Mouse (Mus musculus) heart, adult 2 months (tissue): ENCODE data around the gene Trpm3. TPM values are rescaled to one million over a fixed set of nuclear protein-coding genes. Genes with fewer than 3 reads are reported as not detected.
A peak's percentile ranks its signal among the peaks of the same experiment; 100 is the strongest.

Source experiments
- DNase-seq, 2 experiments: peaks; one replicate each; pipeline ENCODE4 v3.0.0; 2021
- H3K27ac ChIP-seq: fragments of 200-600 bp; 2 replicates; pipeline ENCODE4 v1.8.1; 2022
- H3K27me3 ChIP-seq: fragments of 200-500 bp; 2 replicates; pipeline ENCODE4 v1.6.1; 2012; ENCODE audit warnings: mild to moderate bottlenecking, low read length, inconsistent platforms, mixed read lengths; ENCODE audit not compliant: control insufficient read depth, insufficient read depth
- H3K36me3 ChIP-seq: fragments of 200-500 bp; 2 replicates; pipeline ENCODE4 v1.6.1; 2012; ENCODE audit warnings: low read length, inconsistent platforms; ENCODE audit not compliant: control insufficient read depth, insufficient read depth
- H3K4me1 ChIP-seq: fragments of 200-500 bp; 2 replicates; pipeline ENCODE4 v1.6.1; 2011; ENCODE audit warnings: low read length; ENCODE audit not compliant: control insufficient read depth, insufficient read depth
- H3K4me3 ChIP-seq: fragments of 200-600 bp; 2 replicates; pipeline ENCODE4 v1.8.1; 2022
- H3K79me2 ChIP-seq: fragments of 200-500 bp; replicated peaks from 2 replicates; pipeline ENCODE4 v1.6.1; 2012; ENCODE audit warnings: mild to moderate bottlenecking, inconsistent platforms, low read length, moderate library complexity, mixed read lengths; ENCODE audit not compliant: control insufficient read depth, insufficient read depth
- H3K9ac ChIP-seq: fragments of 200-500 bp; 2 replicates; pipeline ENCODE4 v1.6.1; 2012; ENCODE audit warnings: low read depth, mild to moderate bottlenecking, control low read depth, inconsistent platforms, low read length, mixed read lengths
- CTCF ChIP-seq: fragments of 200-600 bp; IDR thresholded peaks from 2 replicates; pipeline ENCODE4 v1.8.1; 2022; ENCODE audit warnings: antibody characterized with exemption, mild to moderate bottlenecking, moderate library complexity
- EP300 ChIP-seq: fragments of 200-500 bp; IDR thresholded peaks from 2 replicates; pipeline ENCODE4 v1.6.1; 2011; ENCODE audit warnings: low read depth, low read length, control low read depth; ENCODE audit not compliant: insufficient read depth
- POLR2A ChIP-seq: fragments of 200-500 bp; IDR thresholded peaks from 2 replicates; pipeline ENCODE4 v1.6.1; 2011; ENCODE audit warnings: mild to moderate bottlenecking, low read depth, low read length, control low read depth; ENCODE audit not compliant: insufficient read depth
- WGBS: fragments of 180-500 bp; shearing (Covaris S2); methylation state at CpG from one replicate; pipeline ENCODE4 v1.1.7; 2018; 5-methylcytosine and 5-hydroxymethylcytosine counted together
- intact Hi-C: fragments of 180-260 bp; cut with DNase I; formaldehyde crosslinking; loops from one replicate; pipeline ENCODE4 v1.15.1; 2025
- polyA plus RNA-seq: library from polyadenylated mRNA; depleted of rRNA; stranded (reverse); fragments of >200 nt; gene quantifications from 2 replicates; pipeline ENCODE4 v1.2.3, GENCODE M21; 2012
- total RNA-seq, 2 experiments: library from RNA; stranded (reverse); gene quantifications; 2 replicates each; pipeline ENCODE4 v1.2.3; 2021

Trpm3 gene
- total and polyA plus RNA-seq, 3 experiments: 0.51 to 1.1 (median 0.81) TPM

DNA sequence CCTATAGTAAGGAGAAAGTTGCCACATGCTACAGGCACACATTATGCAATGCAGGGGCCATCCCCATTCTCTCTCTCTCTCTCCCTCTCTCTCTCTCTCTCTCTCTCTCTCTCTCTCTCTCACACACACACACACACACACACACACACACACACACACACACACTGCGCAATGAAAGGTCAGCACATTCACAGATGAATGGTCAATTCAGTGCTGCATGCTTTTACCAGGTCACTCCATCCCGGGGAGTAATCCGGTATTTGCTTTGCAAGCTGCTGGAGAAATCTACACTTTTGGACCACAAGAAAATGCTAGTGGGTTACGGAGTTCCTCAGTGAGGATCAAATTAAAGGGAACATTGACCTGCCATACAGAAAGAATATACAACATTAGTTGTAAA lies 537.4 kb downstream of the Trpm3 start:
- intact Hi-C loops: no loop called here
- Histone ChIP-seq H3K9ac (no peak overlapping the region), H3K27ac (no peak overlapping the region), H3K79me2 (no peaks in the 10 kb centered on the region), H3K36me3 (no peaks in the 10 kb centered on the region), H3K4me1 (no peaks in the 10 kb centered on the region), H3K4me3 (no peak overlapping the region), H3K27me3 (no peaks in the 10 kb centered on the region)
- no peak for TF ChIP-seq CTCF
- TF ChIP-seq POLR2A: no peak
- no peak for TF ChIP-seq EP300
- DNase-seq: no peak
- 83% methylated on average over 4 of the region's 4 CpGs for WGBS

DNA sequence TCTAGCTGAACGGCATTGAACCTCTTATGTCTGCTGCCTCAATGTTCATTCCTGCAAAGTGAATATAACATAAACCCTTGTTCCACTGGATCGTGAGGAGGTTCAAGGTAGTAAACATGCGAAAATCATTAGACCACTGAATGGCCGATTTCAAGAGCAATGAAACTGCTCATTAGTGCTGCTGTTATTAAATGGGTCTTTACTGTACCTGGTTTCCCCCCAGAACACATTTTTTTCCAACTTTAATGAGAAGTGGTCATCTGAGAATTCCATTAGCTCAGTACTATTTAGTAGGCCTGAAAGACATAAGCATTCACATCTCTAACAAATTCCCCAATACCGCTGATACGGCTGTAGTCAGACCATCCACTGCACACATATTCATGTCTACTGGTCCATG lies 543.4 kb downstream of the Trpm3 start:
- no peak overlapping the region for H3K27ac ChIP-seq
- H3K9ac ChIP-seq: no peak overlapping the region
- DNase-seq: no peak
- H3K36me3 ChIP-seq: no peaks in the 10 kb centered on the region
- no peak for TF ChIP-seq POLR2A
- TF ChIP-seq EP300: no peak
- TF ChIP-seq CTCF: no peak
- no peaks in the 10 kb centered on the region for H3K27me3 ChIP-seq
- H3K4me3 ChIP-seq: no peak overlapping the region
- H3K79me2 ChIP-seq: no peaks in the 10 kb centered on the region
- intact Hi-C loops: no loop called here
- 96% methylated on average over 6 of the region's 6 CpGs for WGBS
- no peaks in the 10 kb centered on the region for H3K4me1 ChIP-seq

DNA sequence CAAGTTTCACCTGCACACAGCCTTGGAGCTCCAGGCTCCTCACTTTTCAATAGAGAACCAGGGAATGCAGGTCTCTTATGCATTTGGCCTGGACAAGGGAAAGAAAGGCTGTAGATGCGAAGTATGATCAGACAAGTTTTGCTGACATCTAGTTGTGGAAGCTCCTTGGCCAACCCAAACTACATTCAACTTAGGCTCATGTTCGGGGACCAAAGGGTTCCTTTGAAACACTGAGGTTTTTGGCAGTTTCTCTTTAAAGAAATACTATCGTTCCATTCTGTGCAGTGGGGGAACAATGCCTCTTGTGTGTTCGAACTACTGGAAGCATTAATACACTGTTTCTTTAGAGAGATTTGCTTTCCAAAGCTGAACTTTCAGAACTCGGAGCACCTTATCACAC lies 553.1 kb downstream of the Trpm3 start:
- no peaks in the 10 kb centered on the region for H3K79me2 ChIP-seq
- intact Hi-C loops: no loop called here
- TF ChIP-seq POLR2A: no peak
- no peak for TF ChIP-seq EP300
- TF ChIP-seq CTCF: no peak
- no peak overlapping the region for H3K4me3 ChIP-seq
- no peaks in the 10 kb centered on the region for H3K27me3 ChIP-seq
- DNase-seq: no peak
- no peak overlapping the region for H3K9ac ChIP-seq
- WGBS: 73% methylated on average over 5 of the region's 5 CpGs
- no peaks in the 10 kb centered on the region for H3K36me3 ChIP-seq
- no peaks in the 10 kb centered on the region for H3K4me1 ChIP-seq
- H3K27ac ChIP-seq: no peak overlapping the region

DNA sequence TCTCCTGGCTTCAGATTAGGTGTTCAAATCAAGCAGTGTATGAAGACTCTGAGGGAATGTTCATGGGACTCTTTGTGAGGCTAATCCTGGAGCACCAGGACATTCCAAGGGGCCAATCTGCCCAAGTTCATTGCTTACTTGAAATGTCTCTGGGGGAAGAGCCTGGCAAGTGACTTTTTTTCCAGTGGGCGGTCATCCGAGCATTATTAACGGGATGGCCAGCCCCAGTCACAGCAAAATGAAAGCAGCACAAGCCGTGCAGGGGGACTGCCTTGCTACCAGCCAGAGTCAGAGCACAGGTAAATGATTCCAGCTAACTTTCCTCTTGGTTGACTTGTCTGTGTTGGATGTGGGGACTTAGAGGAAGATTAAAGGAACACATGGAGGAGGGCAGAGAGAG lies 553.7 kb downstream of the Trpm3 start:
- TF ChIP-seq CTCF (no peak), EP300 (no peak), POLR2A (no peak)
- no peak overlapping the region for H3K27ac ChIP-seq
- no peaks in the 10 kb centered on the region for H3K27me3 ChIP-seq
- H3K4me1 ChIP-seq: no peaks in the 10 kb centered on the region
- H3K9ac ChIP-seq: no peak overlapping the region
- DNase-seq: peak in 1 of 2 experiments; percentile 4
- no peaks in the 10 kb centered on the region for H3K36me3 ChIP-seq
- intact Hi-C loops: no loop called here
- H3K79me2 ChIP-seq: no peaks in the 10 kb centered on the region
- 64% methylated on average over 4 of the region's 4 CpGs for WGBS
- no peak overlapping the region for H3K4me3 ChIP-seq

DNA sequence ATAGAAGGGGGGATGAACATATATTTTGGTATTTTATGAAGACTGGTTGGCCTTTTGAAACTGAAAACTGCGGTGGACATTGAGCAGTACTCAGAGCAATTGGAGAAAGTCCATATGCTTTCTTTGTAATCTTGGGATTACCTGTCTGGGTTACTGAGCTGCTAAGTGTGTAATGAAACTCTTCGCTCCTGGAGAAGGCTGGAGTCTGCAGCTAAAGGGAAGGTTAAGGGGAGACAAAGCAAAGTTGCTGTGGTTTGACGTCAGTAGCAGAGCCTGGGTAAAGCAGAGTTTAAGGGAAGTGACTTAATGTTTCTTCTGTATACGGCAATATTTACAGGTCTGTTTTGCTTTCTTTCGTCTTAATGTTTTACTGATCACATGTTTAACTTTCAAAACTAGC lies 554.1 kb downstream of the Trpm3 start:
- WGBS: 73% methylated on average over 5 of the region's 5 CpGs

DNA sequence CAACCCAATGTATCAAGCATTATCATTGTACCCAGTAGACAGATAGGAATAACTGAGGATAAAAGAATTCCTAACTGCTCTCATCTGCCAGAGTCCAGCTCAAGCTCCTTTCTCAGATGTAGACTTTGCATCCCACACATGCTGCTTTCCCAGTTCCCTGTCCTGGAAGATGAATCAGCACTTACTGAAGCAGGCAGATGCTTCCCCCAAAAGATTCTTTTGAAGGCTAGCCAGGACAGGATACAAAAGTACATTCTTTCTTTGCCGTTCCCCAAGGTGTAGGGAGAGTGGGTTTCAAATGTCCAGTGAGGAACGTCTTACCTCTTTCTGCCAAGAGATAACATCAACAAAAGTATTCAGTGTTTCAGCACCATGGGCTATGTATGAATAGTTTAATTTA lies 556.6 kb downstream of the Trpm3 start:
- H3K9ac ChIP-seq: no peak overlapping the region
- no peaks in the 10 kb centered on the region for H3K4me1 ChIP-seq
- H3K4me3 ChIP-seq: no peak overlapping the region
- no peaks in the 10 kb centered on the region for H3K27me3 ChIP-seq
- intact Hi-C loops: no loop called here
- 26% methylated on average over 2 of the region's 2 CpGs for WGBS
- no peak for DNase-seq
- H3K27ac ChIP-seq: no peak overlapping the region
- no peaks in the 10 kb centered on the region for H3K79me2 ChIP-seq
- H3K36me3 ChIP-seq: no peaks in the 10 kb centered on the region
- TF ChIP-seq EP300 (no peak), POLR2A (no peak), CTCF (no peak)

More for the DNA sequence above, 554.1 kb downstream of the Trpm3 start:
- Histone ChIP-seq H3K79me2 (no peaks in the 10 kb centered on the region), H3K4me3 (no peak overlapping the region), H3K27ac (no peak overlapping the region), H3K36me3 (no peaks in the 10 kb centered on the region), H3K9ac (no peak overlapping the region), H3K4me1 (no peaks in the 10 kb centered on the region), H3K27me3 (no peaks in the 10 kb centered on the region)
- intact Hi-C loops: no loop called here
- no peak for DNase-seq
- TF ChIP-seq POLR2A (no peak), EP300 (no peak), CTCF (no peak)
